Mouse (Mus musculus) G1E (cell line): Measurements from ENCODE around the gene Tuba8.

ENCODE experiments used
- CTCF ChIP-seq: IDR thresholded peaks from 2 replicates; pipeline ENCODE4 v1.5.1; 2012; ENCODE audit warnings: low read depth, low read length, inconsistent platforms, mixed read lengths
- GATA1 ChIP-seq: IDR thresholded peaks from 2 replicates; pipeline ENCODE4 v1.6.1; 2012; ENCODE audit warnings: borderline replicate concordance, low read length, inconsistent platforms, mixed read lengths
- GATA2 ChIP-seq: IDR thresholded peaks from 2 replicates; pipeline ENCODE4 v1.6.1; 2012; ENCODE audit warnings: low read depth, low read length, inconsistent platforms, borderline replicate concordance
- POLR2AphosphoS5 ChIP-seq: IDR thresholded peaks from 2 replicates; pipeline ENCODE4 v1.6.1; 2012; ENCODE audit warnings: low read depth, low read length, inconsistent platforms; ENCODE audit not compliant: insufficient replicate concordance
- TAL1 ChIP-seq: conservative IDR thresholded peaks from 2 replicates; pipeline ENCODE4 v1.6.1; 2012; ENCODE audit warnings: low read depth, low read length, inconsistent platforms, mixed read lengths

DNA sequence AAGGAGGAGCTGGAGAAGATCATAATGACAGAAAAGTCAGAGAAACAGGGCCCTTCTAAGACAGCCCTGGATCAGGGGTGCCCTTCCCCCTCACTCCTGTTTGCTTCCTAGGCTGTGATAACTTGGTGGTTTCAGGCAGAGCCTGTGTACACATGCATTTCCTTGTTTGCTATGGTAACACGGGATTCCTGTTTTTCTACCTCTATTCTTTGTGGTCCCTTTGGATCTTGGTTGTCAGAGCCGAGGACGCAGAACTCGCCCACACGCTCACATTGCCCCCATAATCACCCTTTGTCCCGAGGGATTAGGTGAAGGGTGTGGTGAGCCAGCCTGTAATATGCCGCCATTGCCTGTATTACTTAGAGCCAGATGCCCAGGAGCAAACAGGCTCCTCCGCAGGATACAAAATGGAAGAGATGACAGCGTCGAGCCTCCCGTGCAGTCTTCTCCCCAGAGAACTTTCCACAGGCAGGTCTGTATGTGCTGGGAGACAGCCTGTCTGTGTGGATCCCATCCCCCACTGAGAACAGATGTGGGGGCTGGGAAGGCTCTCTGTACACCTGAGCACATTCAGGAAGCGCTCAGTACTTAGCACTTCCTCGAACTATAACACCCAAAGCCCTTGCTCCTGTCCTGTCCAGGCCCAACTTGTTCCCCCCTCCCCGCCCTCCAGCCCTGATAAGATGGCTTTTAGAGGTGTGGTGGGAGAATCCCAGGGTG is 34.3 kb upstream of the Tuba8 start:
- TF ChIP-seq CTCF: no peak
- TF ChIP-seq GATA1: no peak
- no peak for TF ChIP-seq TAL1
- TF ChIP-seq POLR2AphosphoS5: no peak
- no peak for TF ChIP-seq GATA2
